Mouse (Mus musculus) cerebellum, adult 9-11 months (tissue): Measurements from ENCODE around the gene Ythdf2.
A peak's percentile ranks its signal among the peaks of the same experiment; 100 is the strongest.

Source experiments
- DNase-seq: peaks from one replicate; pipeline ENCODE4 v3.0.0; 2022

The Ythdf2 gene

DNA sequence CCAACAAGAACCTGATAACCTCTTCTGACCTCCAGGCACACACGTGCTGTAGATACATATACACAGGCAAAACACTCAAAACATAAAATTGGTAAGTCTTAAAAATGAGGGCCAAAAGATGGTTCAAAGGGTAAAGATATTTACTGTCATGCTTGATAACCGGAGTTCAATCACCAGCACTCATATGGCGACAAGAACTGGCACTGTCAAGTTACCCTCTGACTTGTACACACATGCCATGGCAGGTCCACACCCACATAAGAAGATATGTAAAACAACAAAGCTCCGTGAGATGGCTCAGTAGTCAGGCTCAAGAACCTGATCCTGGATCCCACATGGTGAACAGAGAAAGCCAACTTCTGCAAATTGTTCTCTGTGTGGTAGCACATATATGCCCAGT, 4.8 kb downstream of the Ythdf2 start:
- no peak for DNase-seq

DNA sequence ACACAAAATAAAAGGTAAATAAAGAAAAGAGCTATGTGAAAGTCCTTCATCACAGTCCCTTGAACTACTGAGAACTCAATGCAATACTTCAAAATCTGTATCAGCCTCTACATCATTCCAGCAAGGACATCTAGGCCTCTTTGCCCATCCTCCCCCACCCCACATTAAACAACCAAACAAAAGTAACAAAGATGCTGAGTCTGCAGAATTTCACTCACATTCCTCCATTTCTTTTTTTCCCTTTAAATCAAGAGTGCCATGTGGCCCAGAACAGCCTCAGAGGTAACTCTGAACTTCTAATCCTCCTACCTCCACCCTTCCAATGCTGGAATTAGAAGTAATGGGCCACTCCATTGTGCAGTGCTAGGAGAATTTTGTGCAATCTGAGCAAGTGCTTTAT, 13.3 kb downstream of the Ythdf2 start:
- DNase-seq = no peak

DNA sequence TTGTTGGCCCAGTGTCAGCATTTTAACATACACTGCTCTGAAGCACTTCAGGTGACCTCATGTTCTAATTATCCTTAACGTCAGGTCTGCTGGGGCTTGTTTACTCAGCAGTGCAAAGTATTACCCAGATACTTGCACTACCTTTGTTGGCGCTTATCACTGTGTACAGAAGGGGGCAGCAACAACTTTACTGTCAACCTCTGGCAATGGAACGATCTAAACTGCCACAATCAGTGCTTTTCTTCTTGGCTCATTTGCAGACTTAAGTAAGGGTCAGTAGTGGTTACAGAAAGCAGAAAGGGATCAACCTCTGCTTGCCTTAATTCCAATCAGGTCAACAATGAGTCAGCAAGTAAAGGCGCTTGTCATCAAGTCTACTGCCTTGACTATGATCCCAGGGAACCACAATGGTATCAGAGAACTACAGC, 13.8 kb downstream of the Ythdf2 start:
- DNase-seq = no peak

DNA sequence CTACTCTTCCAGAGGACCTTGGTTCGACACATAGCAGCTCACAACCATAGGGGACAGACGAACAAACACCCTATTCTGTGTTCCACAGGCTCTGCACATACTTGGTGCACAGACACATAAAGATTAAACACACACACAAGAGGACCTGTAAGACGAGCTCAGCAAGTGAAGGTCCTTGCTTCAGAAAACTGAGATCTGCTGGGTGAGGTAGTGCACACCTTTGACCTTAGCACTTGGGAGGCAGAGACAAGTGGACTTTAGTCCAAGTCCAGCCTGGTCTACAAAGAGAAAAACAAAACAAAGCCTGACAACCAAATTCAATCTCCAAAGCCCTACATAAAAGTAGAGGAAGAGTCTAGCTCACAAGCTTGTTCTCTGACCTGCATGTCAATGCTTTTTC, 17.1 kb downstream of the Ythdf2 start:
- no peak for DNase-seq

DNA sequence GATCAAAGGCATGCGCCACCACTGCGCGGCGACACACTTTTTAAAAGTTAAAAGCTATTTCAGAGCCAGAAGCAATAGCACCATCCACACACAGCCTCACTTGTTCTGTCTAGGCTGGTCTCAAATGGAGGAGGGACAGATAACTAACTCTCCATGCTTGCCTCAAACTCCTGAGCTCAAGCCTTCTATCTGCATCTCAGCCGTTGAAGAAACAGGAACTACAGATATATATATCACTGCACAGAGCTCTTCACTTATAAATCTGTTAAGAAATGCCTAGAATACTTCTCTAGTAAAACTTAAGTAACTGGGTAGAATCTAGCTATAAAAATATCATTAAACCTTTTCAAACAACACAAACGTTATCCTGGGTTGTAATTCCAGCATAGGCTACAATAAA, 17.7 kb downstream of the Ythdf2 start:
- DNase-seq = no peak

DNA sequence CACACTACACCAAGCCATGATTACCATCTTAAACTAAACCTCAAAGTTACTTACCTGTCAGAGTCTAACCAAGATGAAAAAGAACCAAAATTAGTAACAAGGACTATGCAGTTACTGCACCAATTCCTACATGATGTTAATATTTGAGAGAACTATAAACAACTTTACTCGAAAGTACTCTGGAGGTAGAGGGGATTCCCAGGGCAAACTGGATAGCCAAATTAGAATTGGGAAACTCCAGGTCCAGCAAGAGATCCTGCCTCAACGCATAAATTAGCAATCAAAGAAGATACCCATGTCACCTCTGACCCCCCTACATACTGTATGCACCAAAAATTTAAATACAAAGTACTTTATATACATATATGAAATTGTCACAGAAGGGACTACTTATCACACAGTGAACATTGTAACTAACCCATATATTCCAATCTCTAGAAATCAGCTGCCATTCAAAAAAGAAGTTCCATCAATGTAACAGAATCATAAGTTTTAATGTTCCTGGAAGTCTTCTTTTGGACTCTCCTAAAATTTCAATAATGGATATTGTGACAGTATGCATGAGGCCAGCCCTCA, 24.2 kb downstream of the Ythdf2 start:
- DNase-seq = no peak

DNA sequence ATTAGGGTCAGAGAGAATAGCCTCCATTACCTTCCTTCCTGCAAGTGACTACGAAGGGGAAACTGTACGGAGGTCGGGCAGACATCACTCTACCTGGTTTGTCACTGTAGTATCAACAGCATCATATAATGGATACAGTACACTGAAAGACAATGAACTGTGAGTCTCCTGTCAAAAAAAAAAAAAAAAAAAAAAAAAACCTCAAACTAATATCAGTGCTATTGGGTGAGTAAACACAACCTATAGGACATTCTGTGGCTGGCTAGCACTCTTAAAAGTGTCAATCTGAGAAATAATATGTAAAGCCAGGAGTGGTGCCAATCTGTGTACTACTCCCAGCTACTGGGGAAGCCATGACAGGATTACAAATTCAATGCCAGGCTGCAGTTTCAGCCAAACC, 28.9 kb downstream of the Ythdf2 start:
- DNase-seq = no peak

DNA sequence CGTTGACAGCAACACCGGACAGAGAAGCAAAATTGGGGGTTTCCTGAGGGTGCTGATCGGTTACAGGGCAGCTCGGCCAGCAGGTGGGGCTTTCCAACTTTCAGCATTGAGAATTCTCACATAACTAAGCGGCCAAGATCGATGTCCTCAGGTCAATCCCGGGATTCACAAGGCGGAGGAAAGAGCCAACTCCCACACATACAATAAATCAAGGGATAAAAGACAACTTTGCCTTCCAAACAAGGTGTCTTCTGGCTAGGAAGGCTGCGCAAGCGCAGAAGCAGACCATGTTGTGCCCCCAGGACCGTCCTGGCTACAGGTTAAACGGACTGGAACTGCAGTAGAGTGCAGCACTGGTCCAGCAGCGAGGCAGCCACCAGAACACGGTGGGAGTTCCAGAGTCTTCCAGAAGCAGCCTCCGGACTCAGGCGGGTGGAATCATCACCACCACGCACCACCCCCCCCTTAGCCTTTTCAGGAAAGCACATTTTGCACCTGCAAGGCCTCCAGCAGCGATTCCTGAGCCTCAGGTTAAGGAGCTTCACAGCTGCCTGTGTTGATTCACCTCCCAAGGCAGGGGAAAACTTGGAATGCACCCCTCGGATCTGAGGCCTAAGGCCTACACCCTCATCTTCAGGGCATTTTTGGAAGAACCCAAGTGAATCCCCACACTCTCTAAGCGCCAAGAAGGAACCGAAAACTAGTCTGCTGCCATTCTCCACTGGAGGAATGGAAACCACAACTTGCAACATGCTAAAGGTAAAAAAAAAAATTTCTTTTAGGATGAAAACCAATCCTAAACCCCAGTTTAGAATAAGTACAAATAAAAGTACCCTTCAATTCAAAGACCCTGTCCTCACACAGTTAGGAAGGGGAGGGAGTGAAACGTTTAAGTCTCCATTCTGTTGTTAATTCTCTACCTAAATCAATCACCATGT, 30.1 kb downstream of the Ythdf2 start:
- DNase-seq = no peak

DNA sequence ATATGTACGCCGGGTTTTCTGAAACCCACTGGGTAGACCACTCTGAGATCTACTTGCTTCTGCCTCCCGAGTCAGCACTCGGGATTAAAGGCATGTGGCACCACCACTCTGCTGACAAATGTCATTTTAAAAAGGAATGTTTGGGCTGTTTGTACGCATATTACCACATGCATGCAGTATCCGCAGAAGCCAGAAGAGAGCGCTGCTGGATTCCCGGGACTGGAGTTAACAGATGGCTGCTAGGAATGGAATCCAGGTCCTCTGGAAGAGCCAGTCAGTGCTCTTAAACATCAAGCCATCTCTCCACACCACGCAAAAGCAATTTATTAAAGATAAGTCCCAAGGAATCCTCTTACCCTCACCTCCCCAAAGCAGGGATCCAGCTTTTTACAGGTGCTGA, 31.4 kb downstream of the Ythdf2 start:
- peak; percentile 28 for DNase-seq

DNA sequence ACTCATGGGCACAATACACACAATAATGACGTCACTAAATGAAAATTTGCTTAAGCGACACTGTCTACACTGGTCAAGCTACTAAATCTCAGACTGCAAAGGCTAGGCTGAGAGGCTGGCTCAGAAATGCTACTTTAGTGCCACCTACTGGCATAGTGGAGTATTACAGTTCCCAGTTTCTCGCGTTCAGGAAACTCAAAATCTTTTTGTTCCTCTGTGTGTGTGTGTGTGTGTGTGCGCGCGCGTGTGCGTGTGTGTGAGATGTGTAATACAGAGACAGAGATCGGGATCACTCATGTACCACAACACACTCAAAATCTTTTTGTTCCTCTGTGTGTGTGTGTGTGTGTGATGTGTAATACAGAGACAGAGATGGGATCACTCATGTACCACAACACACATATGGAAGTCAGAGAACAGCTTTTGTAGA, 33.5 kb downstream of the Ythdf2 start:
- peak; percentile 40 for DNase-seq

DNA sequence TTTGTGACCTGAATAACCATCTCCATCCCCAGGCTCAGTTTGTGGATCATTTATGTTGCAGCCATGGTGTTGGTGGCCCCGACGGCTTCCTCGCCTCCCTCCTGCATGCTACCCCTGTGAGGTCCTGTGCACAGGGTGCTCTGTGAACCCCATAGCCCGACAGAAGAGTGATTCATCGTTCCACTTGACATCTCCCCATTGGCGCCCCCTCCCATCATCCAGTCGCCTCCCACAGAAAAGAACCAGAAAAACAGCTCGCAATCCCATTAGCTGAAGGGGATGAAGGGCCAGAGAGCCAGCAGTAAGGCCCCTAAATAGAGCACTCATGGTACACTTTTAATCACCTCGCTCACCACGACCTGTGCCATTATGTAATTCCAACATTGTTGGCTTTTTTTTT, 35.6 kb downstream of the Ythdf2 start:
- DNase-seq = no peak

DNA sequence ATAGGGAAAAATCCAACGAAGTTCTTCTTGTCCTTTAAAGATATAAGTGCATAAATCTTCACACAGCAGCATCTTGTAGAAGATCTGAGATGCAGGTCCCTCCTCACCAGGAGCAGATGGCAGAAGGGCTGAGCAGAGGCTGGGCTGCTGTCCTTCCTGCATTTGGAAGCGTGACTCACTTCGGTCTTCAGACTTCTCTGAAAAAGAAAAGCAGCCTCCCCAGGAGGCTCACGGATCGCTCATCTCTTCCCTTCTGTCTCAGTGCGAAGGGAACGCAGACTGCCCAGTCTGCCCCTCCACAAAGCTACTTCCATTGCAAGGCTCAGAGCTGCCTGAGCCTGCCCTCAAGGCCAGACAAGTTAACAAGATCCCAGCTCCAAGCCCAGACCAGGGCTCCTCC, 41.2 kb downstream of the Ythdf2 start:
- no peak for DNase-seq

DNA sequence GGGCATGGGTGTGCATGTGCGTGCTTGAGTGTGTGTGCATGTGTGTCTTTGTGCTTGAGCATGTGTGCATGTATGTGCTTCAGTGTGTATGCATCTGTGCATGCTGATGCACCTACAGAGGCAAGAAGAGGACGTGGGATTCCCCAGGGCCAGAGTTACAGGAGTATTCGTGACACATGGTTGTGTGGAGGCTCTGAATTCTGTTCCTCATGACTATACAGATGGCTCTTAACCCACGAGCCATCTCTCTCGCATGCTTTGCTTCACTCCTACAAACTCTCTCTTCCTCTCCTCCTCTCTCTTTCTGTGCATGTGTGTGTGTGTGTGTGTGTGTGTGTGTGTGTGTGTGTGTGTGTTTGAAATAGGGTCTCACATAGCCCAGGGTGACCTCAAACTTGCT, 42.3 kb downstream of the Ythdf2 start:
- DNase-seq = no peak

DNA sequence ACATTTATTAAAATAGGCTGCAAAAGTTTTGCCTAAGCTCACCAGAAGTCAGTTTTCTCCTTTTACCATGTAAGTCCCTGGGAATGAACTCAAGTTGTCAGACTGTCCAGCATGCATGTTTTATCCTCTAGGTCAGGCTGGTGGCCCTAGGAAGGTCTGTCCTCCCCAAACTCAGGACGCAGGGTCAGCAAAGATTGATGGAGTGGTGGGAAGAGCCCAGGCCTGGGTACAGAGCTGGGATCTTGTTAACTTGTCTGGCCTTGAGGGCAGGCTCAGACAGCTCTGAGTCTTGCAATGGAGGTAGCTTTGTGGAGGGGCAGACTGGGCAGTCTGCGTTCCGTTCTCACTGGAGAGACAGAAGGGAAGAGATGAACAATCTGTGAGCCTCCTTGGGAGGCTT, 42.8 kb downstream of the Ythdf2 start:
- DNase-seq = no peak

DNA sequence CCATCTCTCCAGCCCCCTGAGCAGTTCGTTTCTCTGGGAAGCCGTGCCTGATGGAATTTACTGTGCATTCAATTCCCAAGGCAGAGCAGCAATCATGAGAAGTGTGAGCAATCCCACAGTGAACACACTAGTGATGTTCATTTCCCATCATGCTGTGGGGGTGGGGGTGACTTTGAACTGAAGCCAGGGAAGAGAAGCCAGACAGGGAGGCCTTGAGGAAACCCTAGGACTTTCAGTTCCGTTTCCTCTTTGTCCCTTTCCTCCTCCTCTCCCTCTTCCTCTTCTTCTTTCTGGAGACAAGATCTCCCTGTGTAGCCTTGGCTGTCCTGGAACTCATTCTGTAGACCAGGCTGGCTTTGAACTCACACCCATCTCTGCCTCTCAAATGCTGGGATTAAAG, 44.7 kb downstream of the Ythdf2 start:
- no peak for DNase-seq

DNA sequence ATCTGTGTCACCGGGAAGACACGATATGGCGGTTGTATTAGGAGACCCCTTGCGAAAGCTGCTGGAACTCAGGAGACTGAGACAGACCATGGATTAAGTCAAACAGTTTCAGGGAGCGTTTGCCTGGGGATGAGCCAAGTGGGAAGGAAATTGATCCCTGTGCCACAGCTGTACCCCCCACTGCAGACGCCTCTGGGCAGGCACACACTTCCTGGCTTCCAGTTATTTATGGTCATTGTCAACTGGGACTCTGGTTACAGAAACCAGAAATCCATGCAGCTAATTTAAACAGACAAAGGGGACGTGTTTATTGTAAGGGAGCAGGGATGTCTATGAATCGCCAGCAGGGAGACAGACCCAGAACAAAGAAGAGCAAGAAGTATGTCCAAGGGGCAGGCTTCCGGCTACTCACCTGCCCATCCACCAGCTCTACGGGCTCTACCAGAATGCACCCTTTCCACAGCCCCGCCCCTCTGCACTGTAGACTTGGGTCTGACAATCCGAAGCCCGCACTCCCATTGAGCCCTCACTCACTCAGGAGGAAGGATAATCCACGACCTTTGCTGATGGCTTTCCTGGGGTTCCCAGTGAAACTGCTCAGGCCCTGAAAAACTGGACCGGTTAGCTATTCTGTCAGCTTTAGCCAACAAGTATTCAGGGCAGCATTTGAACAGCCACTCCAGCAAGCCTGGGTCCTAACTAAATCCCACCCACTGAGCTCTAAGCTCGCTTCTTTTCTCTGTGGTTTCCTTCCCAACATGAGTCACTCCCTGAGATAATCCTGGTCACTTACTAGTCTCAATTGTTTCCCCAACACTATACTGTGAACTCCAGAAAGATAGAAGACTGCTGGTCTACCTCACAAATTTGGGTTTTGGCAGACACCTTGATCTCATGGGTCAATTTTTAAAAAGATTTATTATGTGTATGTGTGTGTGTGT, 45.5 kb downstream of the Ythdf2 start:
- DNase-seq = no peak

DNA sequence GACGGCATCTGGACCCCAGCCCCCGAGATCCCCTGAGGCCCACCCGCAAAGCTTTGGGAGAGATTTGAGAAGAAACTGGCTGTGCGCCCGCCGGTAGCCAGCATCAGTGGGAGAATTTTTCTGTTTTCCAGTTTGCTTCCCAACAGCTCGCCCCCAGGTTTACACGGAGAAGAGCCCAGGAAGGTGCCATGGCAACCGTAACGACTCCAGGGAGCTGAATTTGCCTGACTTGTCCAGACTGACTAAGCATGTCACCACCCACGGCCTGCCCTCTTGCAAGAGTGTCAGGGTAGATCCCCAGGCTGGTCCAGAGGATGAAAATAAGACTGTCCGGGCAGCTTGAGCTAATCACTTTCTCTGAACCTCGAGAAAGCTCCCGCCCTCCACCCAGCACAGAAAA, 46.4 kb downstream of the Ythdf2 start:
- DNase-seq = no peak

DNA sequence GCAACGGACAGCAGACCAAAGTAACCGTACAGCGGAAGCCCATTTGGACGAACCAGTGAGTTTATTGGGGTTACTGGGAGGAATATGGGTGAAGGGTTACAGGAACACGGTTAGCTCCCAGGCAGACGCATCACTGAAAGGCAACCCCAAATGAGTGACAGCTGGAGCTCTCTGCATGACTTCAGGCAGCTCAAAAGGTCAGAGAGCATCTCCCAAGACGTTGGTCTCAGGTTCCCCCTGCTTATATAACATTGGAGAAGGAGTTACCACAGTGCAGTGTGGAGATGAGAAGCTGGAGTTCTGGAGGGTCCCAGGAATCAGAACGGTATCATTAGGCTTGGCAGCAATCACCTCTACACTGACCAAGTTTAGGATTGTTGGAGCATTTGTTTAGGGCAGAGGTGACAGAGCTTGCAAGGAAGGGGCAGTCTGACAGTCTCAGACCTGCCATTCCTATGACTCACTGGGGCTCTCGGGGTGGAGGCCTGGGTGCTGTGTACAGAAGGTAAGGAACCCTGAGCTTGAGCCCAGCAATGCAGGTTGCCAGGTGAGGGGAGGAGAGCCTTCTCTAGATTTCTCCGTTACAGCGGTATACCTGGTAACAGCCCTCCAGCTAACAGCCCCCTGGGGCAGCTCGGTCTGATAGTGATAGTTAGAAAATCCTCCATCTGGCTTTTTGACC, 55.0 kb downstream of the Ythdf2 start:
- DNase-seq = no peak

DNA sequence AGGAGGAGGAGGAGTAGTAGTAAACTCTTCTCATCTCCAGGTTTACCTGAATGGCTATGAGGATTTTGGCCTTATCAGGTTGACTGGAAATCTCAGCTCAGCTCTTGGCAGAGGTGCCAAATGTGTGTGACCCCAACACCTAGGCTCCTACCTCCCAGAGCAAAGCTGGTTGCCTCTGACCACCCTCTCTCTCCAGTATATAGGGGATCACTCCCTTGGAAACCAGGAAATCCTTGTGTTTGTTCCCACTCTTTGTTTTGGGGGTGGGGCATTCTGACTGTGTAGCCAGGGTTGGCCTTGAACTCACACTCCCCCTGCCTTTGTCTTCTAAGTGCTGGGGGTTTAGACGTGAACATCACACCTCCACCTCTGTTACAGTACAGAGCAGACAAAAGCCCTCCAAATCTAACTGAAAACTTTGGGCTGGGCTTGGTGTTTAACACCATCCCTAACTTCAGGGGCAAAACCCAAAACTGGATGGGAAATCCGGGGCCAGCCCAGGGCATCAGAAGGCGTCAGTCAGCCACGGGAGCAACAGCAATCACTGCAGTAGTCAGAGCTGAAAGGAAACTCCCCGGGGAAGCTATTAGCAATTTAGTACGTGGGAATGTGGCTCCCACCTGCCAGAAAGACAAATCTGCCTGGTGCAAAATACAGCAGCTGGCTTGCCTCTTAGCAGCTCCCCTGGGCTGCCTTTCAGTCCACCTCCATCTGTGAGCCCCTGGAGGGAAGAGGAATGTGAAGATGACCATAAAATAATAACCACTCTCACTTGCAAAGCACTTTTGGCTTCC, 57.0 kb downstream of the Ythdf2 start:
- no peak for DNase-seq

DNA sequence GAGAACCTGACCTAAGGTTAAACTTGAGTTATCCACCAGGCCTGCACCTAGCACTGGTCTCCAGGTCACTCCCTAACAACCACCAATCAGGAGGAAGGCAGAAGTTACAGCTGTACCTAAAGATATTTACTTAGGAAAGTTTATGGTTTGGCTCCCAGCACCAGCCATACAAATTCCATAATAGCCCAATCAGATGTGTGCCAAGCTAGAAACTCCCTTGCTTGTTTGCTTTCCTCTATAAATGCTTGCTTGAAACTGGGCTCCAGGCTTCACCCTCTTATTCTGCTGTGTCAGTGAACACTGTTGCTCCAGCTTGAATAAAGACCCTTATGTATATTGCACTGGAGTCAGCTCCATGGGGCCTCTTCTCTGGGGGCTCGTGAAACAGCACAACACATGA, 60.4 kb downstream of the Ythdf2 start:
- no peak for DNase-seq

DNA sequence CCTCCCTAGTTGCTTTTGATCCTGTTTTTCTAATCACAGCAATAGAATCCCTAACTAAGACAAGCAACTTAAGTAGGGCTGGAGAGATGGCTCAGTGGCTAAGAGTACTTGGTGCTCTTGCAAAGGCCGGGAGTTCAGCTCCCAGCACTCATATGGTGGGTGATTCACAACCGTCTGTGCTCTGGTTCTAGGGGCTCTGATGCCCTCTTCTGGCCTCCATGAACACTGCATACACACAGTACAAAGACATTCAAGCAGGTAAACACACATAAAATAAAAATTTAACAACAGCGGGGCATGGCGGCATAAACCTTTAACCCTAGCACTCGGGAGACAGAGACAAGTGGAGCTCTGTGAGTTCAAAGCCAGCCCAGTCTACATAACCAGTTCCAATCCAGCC, 65.9 kb downstream of the Ythdf2 start:
- no peak for DNase-seq

DNA sequence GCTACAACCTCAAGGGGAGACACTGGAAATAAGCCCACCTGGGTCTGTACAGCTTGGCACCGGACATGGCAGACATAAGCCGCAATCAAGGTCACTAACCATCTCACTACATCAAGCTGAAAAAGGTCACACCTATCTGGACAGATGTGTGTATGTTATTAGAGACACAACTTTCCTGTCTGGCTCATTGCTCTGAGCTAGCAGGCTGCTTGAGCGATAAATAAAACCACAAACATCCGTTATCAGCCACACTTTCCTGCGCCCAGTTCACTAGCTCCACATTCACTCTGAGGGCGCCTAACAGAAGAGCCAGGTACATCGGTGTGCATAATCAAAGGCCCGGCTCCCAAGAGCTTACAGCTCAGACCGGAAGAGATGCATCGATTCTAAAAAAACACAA, 67.0 kb downstream of the Ythdf2 start:
- DNase-seq = no peak
